Mouse (Mus musculus): ENCODE measurements around the gene Creg1. TPM values are rescaled to one million over a fixed set of nuclear protein-coding genes. Genes with fewer than 3 reads are reported as not detected.

Gene Creg1
- polyA plus RNA-seq, 1 experiment from 2014 or later, result 28.9 TPM

DNA sequence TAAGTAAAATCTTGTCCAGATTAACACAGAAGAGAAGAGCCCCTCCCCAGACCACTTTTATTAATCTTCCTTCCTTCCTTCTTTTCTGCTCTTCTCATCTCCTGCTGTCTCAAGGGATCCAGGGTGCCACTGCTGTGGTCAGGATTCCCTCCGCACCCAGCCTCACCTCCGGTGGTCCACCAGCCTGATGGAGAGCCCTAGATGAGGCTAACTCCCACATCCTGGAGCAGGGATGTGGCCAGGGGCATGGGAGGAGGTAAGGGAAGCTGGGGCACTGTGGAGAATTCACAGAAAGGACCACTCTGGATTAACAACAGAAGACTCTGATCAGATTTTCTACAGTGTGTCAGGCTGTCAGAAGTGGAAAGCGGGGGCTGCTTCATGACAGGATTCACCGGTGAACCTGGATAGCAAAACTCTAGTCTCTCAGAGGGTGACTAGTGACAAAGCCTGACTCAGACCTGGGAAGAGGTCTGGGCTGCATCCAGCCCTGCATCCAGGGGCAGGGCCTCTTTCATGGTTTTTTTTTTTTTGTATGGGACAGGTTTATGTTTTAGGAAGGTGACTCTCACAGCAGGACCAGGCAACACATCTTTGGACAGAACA is 38.4 kb upstream of the Creg1 start:
- Histone ChIP-seq H3K4me1 (replicated peaks; ENCODE audit: control insufficient read depth, insufficient read depth, low read length) (0 out of 2 replicates have a peak, but pooled peaks cover 4% of the 10 kb centered on the region), H3K27me3 (ENCODE audit: control insufficient read depth, insufficient read depth, low read length) (no peaks in the 10 kb centered on the region), H3K9me3 (ENCODE audit: control insufficient read depth, low read length) (no peaks in the 10 kb centered on the region), H3K4me3 (ENCODE audit: low read depth, low read length) (no peak overlapping the region), H3K4me2 (ENCODE audit: low read depth, low read length, severe bottlenecking) (no peak overlapping the region), H3K36me3 (ENCODE audit: control insufficient read depth, insufficient read depth, low read length) (no peaks in the 10 kb centered on the region), H3K9ac (ENCODE audit: low read length) (no peak overlapping the region), H3K27ac (ENCODE audit: low read depth, low read length) (no peak overlapping the region)
- ATAC-seq (replicated peaks; ENCODE audit: low FRiP score) (no peak), DNase-seq (ENCODE audit: low spot score) (no peak)
- WGBS, result 89% methylated on average over 4 of the region's 4 CpGs

DNA sequence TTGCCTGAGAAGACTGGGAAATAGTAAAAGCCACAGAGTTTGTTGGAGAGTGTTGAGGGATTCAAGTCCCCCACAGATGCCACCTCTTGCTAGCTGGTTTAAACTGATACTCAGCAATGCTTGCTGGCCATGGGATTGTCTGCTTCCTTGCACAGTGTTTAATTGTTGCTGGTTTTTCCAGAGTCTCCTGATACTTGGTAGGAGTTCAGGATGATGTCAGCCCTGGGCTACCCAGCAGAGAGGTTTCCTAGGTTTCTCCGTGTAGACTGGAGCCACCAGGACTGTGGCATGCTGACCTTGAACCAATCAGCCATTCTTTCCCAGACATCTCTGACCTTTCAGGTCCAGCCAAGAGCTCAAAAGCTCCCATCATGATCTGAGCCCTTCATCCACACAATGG is 36.6 kb upstream of the Creg1 start:
- ATAC-seq (replicated peaks; ENCODE audit: low FRiP score) (no peak), DNase-seq (ENCODE audit: low spot score) (no peak)
- Histone ChIP-seq H3K4me1 (replicated peaks; ENCODE audit: control insufficient read depth, insufficient read depth, low read length) (0 out of 2 replicates have a peak, but pooled peaks cover 4% of the 10 kb centered on the region), H3K4me3 (ENCODE audit: low read depth, low read length) (no peak overlapping the region), H3K36me3 (ENCODE audit: control insufficient read depth, insufficient read depth, low read length) (no peaks in the 10 kb centered on the region), H3K27ac (ENCODE audit: low read depth, low read length) (no peak overlapping the region), H3K9ac (ENCODE audit: low read length) (no peak overlapping the region), H3K4me2 (ENCODE audit: low read depth, low read length, severe bottlenecking) (no peak overlapping the region), H3K27me3 (ENCODE audit: control insufficient read depth, insufficient read depth, low read length) (no peaks in the 10 kb centered on the region), H3K9me3 (ENCODE audit: control insufficient read depth, low read length) (no peaks in the 10 kb centered on the region)
- WGBS, result 52% methylated on average over 1 of the region's 1 CpGs

DNA sequence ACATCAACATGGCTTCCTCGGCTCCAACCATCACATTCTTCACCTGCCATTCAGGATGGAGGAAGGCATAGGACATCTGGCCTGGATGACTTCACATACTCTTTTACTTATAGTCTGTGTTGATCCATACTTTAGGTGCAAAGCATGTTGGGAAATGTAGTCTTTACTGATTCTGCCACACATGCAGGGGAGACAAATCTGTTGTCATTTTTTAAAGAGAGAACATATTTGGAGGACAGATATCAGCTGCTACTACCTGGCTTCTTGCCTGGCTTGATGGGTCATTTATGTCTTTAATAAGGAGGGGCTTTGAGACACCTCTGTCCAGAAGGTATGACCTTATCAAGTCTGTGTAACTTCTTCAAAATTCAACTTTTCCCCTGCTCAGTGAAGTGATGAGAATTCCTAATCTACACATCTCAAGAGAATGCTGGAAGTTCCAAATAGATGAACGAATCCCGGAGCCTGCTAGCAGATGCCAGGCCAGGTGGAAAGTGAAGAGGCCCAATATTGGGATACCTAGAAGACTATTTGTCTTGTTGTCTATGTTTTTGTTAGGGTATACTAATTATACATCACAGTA is 35.4 kb upstream of the Creg1 start:
- H3K27me3 ChIP-seq (ENCODE audit: control insufficient read depth, insufficient read depth, low read length), result no peaks in the 10 kb centered on the region
- H3K4me2 ChIP-seq (ENCODE audit: low read depth, low read length, severe bottlenecking), result no peak overlapping the region
- WGBS, result 86% methylated on average over 3 of the region's 3 CpGs
- DNase-seq (ENCODE audit: low spot score), result no peak
- H3K36me3 ChIP-seq (ENCODE audit: control insufficient read depth, insufficient read depth, low read length), result no peaks in the 10 kb centered on the region
- no peaks in the 10 kb centered on the region for H3K9me3 ChIP-seq (ENCODE audit: control insufficient read depth, low read length)
- 0 out of 2 replicates have a peak, but pooled peaks cover 4% of the 10 kb centered on the region for H3K4me1 ChIP-seq (replicated peaks; ENCODE audit: control insufficient read depth, insufficient read depth, low read length)
- no peak overlapping the region for H3K4me3 ChIP-seq (ENCODE audit: low read depth, low read length)
- no peak overlapping the region for H3K27ac ChIP-seq (ENCODE audit: low read depth, low read length)
- ATAC-seq (replicated peaks; ENCODE audit: low FRiP score), result no peak
- no peak overlapping the region for H3K9ac ChIP-seq (ENCODE audit: low read length)

DNA sequence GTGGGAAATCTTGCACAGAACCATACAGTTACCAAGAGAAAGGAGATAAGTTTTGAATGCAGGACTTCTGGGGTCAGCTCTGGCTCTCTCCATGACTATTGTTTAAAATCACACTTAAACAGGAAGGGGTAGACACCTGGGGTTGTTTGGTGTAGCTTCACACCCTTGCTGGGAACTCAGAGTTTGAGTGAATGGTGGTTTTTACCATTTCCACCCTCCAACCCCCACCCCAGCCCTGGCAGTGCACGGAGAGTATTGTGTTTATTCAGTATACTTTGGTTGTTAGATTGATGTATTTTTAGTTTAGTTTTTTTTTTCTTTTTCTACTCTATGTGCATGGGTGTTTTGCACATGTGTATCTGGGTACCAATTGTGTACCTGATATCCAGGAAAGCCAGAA is 33.4 kb upstream of the Creg1 start:
- no peaks in the 10 kb centered on the region for H3K4me1 ChIP-seq (replicated peaks; ENCODE audit: control insufficient read depth, insufficient read depth, low read length)
- H3K27me3 ChIP-seq (ENCODE audit: control insufficient read depth, insufficient read depth, low read length), result no peaks in the 10 kb centered on the region
- DNase-seq (ENCODE audit: low spot score), result no peak
- WGBS, result 61% methylated on average over 1 of the region's 1 CpGs
- no peak overlapping the region for H3K27ac ChIP-seq (ENCODE audit: low read depth, low read length)
- H3K36me3 ChIP-seq (ENCODE audit: control insufficient read depth, insufficient read depth, low read length), result no peaks in the 10 kb centered on the region
- H3K9ac ChIP-seq (ENCODE audit: low read length), result no peak overlapping the region
- no peak overlapping the region for H3K4me2 ChIP-seq (ENCODE audit: low read depth, low read length, severe bottlenecking)
- no peak overlapping the region for H3K4me3 ChIP-seq (ENCODE audit: low read depth, low read length)
- no peaks in the 10 kb centered on the region for H3K9me3 ChIP-seq (ENCODE audit: control insufficient read depth, low read length)
- no peak for ATAC-seq (replicated peaks; ENCODE audit: low FRiP score)

DNA sequence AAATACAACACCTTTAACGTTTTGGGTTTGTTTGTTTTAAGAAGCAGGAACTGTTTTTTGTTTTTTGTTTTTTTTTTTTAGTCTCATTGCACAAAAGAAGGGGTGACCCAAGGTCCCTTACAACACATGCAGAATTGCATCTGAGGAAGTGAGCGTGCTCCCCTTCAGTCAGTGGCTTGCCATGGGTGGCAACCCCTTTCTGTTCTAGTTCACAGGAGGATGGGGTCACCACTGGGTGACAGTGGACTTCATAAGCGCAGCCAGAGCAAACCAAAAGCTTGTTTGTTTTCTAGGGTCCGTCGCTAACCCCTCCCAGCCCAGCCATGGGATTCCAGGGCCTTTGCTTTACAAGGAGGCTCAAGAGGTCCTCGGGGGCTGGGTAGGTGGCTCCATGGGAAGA is 32.0 kb upstream of the Creg1 start:
- H3K27me3 ChIP-seq (ENCODE audit: control insufficient read depth, insufficient read depth, low read length), result no peaks in the 10 kb centered on the region
- H3K9ac ChIP-seq (ENCODE audit: low read length), result no peak overlapping the region
- 73% methylated on average over 6 of the region's 6 CpGs for WGBS
- DNase-seq (ENCODE audit: low spot score) (no peak), ATAC-seq (replicated peaks; ENCODE audit: low FRiP score) (no peak)
- no peaks in the 10 kb centered on the region for H3K4me1 ChIP-seq (replicated peaks; ENCODE audit: control insufficient read depth, insufficient read depth, low read length)
- no peaks in the 10 kb centered on the region for H3K9me3 ChIP-seq (ENCODE audit: control insufficient read depth, low read length)
- H3K4me3 ChIP-seq (ENCODE audit: low read depth, low read length), result no peak overlapping the region
- H3K27ac ChIP-seq (ENCODE audit: low read depth, low read length), result no peak overlapping the region
- no peaks in the 10 kb centered on the region for H3K36me3 ChIP-seq (ENCODE audit: control insufficient read depth, insufficient read depth, low read length)
- H3K4me2 ChIP-seq (ENCODE audit: low read depth, low read length, severe bottlenecking), result no peak overlapping the region

DNA sequence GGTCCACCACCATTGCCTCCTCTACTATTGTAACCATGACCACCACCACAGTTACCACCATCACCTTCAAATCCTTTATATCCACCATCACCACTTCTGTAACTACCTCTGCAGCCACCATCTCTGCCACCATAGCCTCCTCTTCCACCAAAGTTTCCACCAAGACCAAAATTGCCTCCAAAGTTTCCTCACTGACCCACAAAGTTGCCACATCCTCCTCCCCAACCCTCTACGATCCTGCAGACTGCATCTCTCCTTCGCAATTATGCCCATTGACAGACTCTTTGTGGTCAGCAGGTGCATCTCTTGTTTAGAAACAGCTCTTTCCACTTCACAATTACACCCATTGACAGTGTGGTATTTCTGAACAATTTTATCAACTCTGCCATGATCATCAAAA is 28.7 kb upstream of the Creg1 start:
- no peaks in the 10 kb centered on the region for H3K36me3 ChIP-seq (ENCODE audit: control insufficient read depth, insufficient read depth, low read length)
- H3K9ac ChIP-seq (ENCODE audit: low read length), result no peak overlapping the region
- H3K27ac ChIP-seq (ENCODE audit: low read depth, low read length), result no peak overlapping the region
- WGBS, result 84% methylated on average over 2 of the region's 2 CpGs
- H3K4me2 ChIP-seq (ENCODE audit: low read depth, low read length, severe bottlenecking), result no peak overlapping the region
- H3K4me3 ChIP-seq (ENCODE audit: low read depth, low read length), result no peak overlapping the region
- H3K27me3 ChIP-seq (ENCODE audit: control insufficient read depth, insufficient read depth, low read length), result no peaks in the 10 kb centered on the region
- no peaks in the 10 kb centered on the region for H3K9me3 ChIP-seq (ENCODE audit: control insufficient read depth, low read length)
- ATAC-seq (replicated peaks; ENCODE audit: low FRiP score) (no peak), DNase-seq (ENCODE audit: low spot score) (no peak)
- H3K4me1 ChIP-seq (replicated peaks; ENCODE audit: control insufficient read depth, insufficient read depth, low read length), result no peaks in the 10 kb centered on the region

DNA sequence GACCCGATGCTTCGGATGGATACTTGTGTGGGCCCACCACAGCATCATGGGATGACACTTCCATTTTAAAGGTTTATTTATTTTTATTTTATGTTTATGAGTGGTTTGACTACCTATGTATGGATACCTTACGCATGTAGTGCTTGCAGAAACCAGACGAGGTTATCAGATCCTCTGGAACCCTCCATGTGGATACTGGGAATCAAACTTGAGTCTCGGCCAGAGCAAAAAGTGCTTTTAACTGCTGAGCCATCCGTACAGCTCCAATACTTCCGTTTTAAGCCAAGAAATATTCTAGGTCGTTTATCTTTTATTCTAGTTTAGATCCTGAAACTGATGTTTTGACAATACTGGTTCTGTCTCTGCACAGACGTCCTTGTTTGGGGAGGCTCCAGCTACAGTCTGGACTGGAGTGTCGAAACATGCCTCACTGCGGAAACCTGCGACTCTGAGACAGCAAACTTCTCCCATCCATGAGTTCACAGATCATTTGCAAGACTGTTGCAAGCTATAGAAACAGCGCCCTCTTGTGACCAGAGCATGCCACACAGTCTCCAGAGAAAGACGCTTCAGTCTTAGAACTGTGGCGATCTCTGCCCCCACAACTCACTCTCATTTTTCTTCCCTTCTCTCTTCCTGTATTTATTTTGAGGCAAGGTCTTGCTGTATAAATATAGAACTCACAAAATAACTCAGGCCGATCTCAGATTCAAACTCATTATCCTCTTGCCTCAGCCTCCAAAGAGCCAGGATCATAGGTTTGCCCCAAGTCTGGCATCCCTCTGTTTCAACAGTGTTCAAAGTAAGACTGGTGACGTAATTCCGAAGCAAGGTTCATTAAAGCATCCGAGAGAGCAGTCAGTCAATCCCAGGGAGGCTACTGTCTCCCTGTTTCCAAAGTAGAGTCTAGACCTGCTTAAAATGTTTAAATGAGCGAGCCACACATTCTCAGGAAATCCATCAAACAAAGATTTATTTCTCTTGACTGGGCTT is 27.4 kb upstream of the Creg1 start:
- no peaks in the 10 kb centered on the region for H3K4me1 ChIP-seq (replicated peaks; ENCODE audit: control insufficient read depth, insufficient read depth, low read length)

DNA sequence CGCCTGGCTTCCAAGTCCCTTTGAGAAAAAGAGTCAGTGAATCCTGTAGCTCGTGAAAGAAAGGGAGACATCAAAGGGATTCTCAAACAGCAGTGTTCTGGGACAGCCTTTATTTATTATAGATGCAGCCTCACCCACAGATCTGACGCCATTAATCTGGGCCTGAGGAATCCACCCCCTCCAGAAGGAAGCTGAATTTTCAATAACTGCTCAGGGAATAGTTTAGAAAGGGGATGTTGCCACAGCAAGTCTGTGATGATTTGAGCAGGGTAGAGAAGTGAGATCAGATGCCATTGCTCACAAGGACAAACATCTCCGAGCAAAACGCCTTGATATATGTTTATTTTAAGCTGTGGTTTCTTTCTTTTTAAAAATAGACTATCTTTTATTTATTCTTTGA is 26.1 kb upstream of the Creg1 start:
- WGBS, result 49% methylated on average over 5 of the region's 5 CpGs
- no peaks in the 10 kb centered on the region for H3K27me3 ChIP-seq (ENCODE audit: control insufficient read depth, insufficient read depth, low read length)
- H3K4me1 ChIP-seq (replicated peaks; ENCODE audit: control insufficient read depth, insufficient read depth, low read length), result no peaks in the 10 kb centered on the region
- DNase-seq (ENCODE audit: low spot score), result peak; percentile 30
- ATAC-seq (replicated peaks; ENCODE audit: low FRiP score), result no peak
- no peaks in the 10 kb centered on the region for H3K36me3 ChIP-seq (ENCODE audit: control insufficient read depth, insufficient read depth, low read length)
- H3K27ac ChIP-seq (ENCODE audit: low read depth, low read length), result no peak overlapping the region
- no peak overlapping the region for H3K4me2 ChIP-seq (ENCODE audit: low read depth, low read length, severe bottlenecking)
- no peaks in the 10 kb centered on the region for H3K9me3 ChIP-seq (ENCODE audit: control insufficient read depth, low read length)
- no peak overlapping the region for H3K4me3 ChIP-seq (ENCODE audit: low read depth, low read length)
- no peak overlapping the region for H3K9ac ChIP-seq (ENCODE audit: low read length)

More for the DNA sequence above, 27.4 kb upstream of the Creg1 start:
- Histone ChIP-seq H3K4me2 (ENCODE audit: low read depth, low read length, severe bottlenecking) (0 out of 2 replicates have a peak overlapping the region, but pooled peaks have one; percentile 15), H3K4me3 (ENCODE audit: low read depth, low read length) (no peak overlapping the region), H3K27ac (ENCODE audit: low read depth, low read length) (no peak overlapping the region), H3K9me3 (ENCODE audit: control insufficient read depth, low read length) (no peaks in the 10 kb centered on the region), H3K36me3 (ENCODE audit: control insufficient read depth, insufficient read depth, low read length) (no peaks in the 10 kb centered on the region), H3K27me3 (ENCODE audit: control insufficient read depth, insufficient read depth, low read length) (no peaks in the 10 kb centered on the region), H3K9ac (ENCODE audit: low read length) (no peak overlapping the region)
- DNase-seq (ENCODE audit: low spot score) (peak; percentile 89), ATAC-seq (replicated peaks; ENCODE audit: low FRiP score) (peak; percentile 77)
- WGBS, result 39% methylated on average over 20 of the region's 20 CpGs
